Mouse (Mus musculus) liver, postnatal 0 days (tissue): ENCODE data around the gene Col25a1. TPM values are rescaled to one million over a fixed set of nuclear protein-coding genes. Genes with fewer than 3 reads are reported as not detected.

Experiments
- ATAC-seq: fragments of 200-750 bp; cut with Nextera tagmentation; 2 replicates; pipeline ENCODE4 v1.8.0; 2017; ENCODE audit warnings: mild to moderate bottlenecking, moderate library complexity
- DNase-seq: peaks from one replicate; pipeline ENCODE4 v3.0.0-alpha.2; 2016
- H3K27ac ChIP-seq: fragments of 300-500 bp; sonication (generic); 2 replicates; pipeline ENCODE4 v1.5.1; 2014; ENCODE audit warnings: antibody characterized with exemption, moderate library complexity, mild to moderate bottlenecking, low read depth
- H3K27me3 ChIP-seq: fragments of 300-500 bp; sonication (generic); 2 replicates; pipeline ENCODE4 v1.6.1; 2014; ENCODE audit warnings: low read length, control low read depth, mixed read lengths; ENCODE audit not compliant: insufficient read depth
- H3K36me3 ChIP-seq: fragments of 300-500 bp; sonication (generic); replicated peaks from 2 replicates; pipeline ENCODE4 v1.6.1; 2014; ENCODE audit warnings: mild to moderate bottlenecking, control low read depth, low read length, moderate library complexity, mixed read lengths; ENCODE audit not compliant: insufficient read depth
- H3K4me1 ChIP-seq: fragments of 300-500 bp; sonication (generic); 2 replicates; pipeline ENCODE4 v1.6.1; 2014; ENCODE audit warnings: antibody characterized with exemption, mild to moderate bottlenecking, control low read depth; ENCODE audit not compliant: insufficient read depth
- H3K4me2 ChIP-seq: fragments of 300-500 bp; sonication (generic); 2 replicates; pipeline ENCODE4 v1.6.1; 2014; ENCODE audit warnings: low read depth, mild to moderate bottlenecking, low read length, moderate library complexity, mixed read lengths
- H3K4me3 ChIP-seq: fragments of 300-500 bp; sonication (generic); 2 replicates; pipeline ENCODE4 v1.5.1; 2014; ENCODE audit warnings: low read depth, low read length
- H3K9ac ChIP-seq: fragments of 300-500 bp; sonication (generic); replicated peaks from 2 replicates; pipeline ENCODE4 v1.6.1; 2014; ENCODE audit warnings: mild to moderate bottlenecking, moderate library complexity
- H3K9me3 ChIP-seq: fragments of 300-500 bp; sonication (generic); 2 replicates; pipeline ENCODE4 v1.6.1; 2016; ENCODE audit warnings: mild to moderate bottlenecking, control low read depth, low read length, mixed read lengths
- CTCF ChIP-seq: sonication (generic); IDR thresholded peaks from 2 replicates; pipeline ENCODE4 v1.5.1; 2016; ENCODE audit warnings: antibody characterized with exemption, low read depth
- EP300 ChIP-seq: IDR thresholded peaks from 2 replicates; pipeline ENCODE4 v1.6.1; 2016; ENCODE audit warnings: antibody characterized with exemption, low read depth, mild to moderate bottlenecking
- WGBS: fragments of 180-500 bp; shearing (Covaris S2); extraction: QIAGEN DNeasy Blood & Tissue Kit; methylation state at CpG from one replicate; pipeline ENCODE4 v1.1.7; 2014; ENCODE audit not compliant: insufficient replicate concordance; 5-methylcytosine and 5-hydroxymethylcytosine counted together
- polyA plus RNA-seq: library from polyadenylated mRNA; unstranded; fragments of >200 nt; fragmentation: Nextera tagmentation; extraction: Ambion mirVana; gene quantifications from 2 replicates; pipeline ENCODE4 v1.2.1, GENCODE M21; 2015

The Col25a1 gene
- polyA plus RNA-seq, 1 experiment from 2014 or later = 0.68 TPM

GRCm38 (mm10) chr3:130576683-130577082 is 445.4 kb downstream of the Col25a1 start:
- DNase-seq (peak; percentile 44), ATAC-seq (no peak)
- H3K4me3 ChIP-seq = no peak overlapping the region
- WGBS = 62% methylated on average over 6 of the region's 6 CpGs
- H3K9ac ChIP-seq = no peak overlapping the region
- TF ChIP-seq EP300 (no peak), CTCF (peak; percentile 70)
- no peaks in the 10 kb centered on the region for H3K9me3 ChIP-seq
- H3K4me1 ChIP-seq = no peaks in the 10 kb centered on the region
- H3K36me3 ChIP-seq = no peaks in the 10 kb centered on the region
- H3K4me2 ChIP-seq = no peak overlapping the region
- H3K27me3 ChIP-seq = no peaks in the 10 kb centered on the region
- H3K27ac ChIP-seq = no peak overlapping the region

DNA sequence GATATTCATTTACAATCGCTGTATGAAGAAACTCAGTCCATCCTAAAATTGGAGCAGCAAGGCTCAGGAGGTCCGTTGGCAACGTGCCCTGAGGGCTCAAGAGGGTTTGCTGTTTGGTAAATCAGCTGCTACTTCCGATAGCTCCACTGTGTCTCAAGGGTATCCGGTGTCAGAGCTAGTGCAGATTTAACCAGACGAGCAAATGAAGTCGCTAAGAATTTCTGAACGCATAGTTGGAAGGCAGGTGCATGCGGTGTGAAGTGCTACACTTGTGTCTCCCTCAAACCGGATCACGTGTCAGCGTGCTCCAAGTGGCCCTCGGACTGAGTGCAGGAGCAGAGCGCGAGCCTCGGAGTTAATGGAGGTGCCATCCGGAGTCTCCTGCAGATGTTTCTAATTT is 448.2 kb downstream of the Col25a1 start:
- H3K4me3 ChIP-seq = no peak overlapping the region
- no peaks in the 10 kb centered on the region for H3K9me3 ChIP-seq
- no peak overlapping the region for H3K4me2 ChIP-seq
- WGBS = 74% methylated on average over 17 of the region's 17 CpGs
- TF ChIP-seq CTCF (no peak), EP300 (no peak)
- no peaks in the 10 kb centered on the region for H3K36me3 ChIP-seq
- no peak overlapping the region for H3K9ac ChIP-seq
- H3K4me1 ChIP-seq = no peaks in the 10 kb centered on the region
- DNase-seq = no peak
- no peaks in the 10 kb centered on the region for H3K27me3 ChIP-seq
- no peak for ATAC-seq
- H3K27ac ChIP-seq = no peak overlapping the region

DNA sequence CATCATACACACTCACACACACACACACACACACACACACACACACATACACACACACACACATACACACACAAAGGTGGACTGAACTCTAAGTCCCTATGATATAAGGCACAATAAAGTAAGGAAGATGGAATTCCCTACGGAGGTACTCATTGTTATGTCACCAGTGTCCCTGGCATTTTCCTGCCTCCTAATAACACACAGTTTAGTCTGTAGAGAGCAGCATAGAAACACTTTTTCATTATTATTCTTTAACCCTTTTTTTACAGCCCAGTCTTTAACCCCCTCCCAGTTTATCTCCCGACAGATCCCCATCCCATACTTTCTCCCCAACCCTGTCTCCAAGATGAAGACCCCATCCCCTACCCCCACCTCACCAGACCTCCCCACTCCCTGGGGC is 450.3 kb downstream of the Col25a1 start:
- ATAC-seq (no peak), DNase-seq (no peak)
- Histone ChIP-seq H3K9ac (no peak overlapping the region), H3K36me3 (no peaks in the 10 kb centered on the region), H3K4me2 (no peak overlapping the region), H3K27me3 (no peaks in the 10 kb centered on the region), H3K27ac (no peak overlapping the region), H3K9me3 (no peaks in the 10 kb centered on the region), H3K4me1 (no peaks in the 10 kb centered on the region), H3K4me3 (no peak overlapping the region)
- 78% methylated on average over 2 of the region's 2 CpGs for WGBS
- no peak for TF ChIP-seq EP300
- TF ChIP-seq CTCF = no peak

DNA sequence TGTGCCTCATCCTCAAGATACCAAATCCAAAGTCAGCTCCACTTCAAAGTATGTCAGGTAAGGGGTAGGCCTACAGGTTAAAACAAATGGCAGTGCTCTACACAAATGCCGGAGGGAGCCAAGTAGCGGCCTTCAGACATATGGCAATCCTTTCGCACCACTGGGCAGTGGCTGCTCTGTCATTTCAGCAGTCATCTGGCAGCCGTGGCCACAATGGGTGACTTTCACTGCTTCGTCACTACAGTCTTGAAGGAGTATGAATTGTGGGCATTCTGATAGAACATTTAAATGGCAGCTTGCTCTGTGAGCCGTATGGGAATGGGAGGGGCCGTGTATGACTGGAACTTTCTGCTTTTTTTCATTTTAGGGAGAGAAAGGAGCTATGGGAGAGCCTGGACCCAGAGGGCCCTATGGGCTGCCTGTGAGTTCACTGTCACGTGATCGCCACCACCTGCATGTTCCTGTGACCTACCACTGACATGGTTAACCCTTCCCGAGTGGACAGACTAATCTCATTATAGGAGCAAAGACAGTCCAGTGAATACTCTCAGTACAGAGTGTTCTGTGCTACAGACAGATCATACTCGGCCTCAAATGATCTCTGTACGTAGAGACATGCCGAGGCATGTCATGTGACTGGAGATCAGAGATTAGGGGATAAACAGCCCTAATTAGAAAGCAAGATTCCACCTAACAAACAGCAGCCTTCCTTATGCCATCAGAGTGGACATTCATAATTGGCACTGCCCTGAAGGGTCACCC is 451.8 kb downstream of the Col25a1 start:
- Histone ChIP-seq H3K9ac (no peak overlapping the region), H3K4me1 (no peaks in the 10 kb centered on the region), H3K9me3 (no peaks in the 10 kb centered on the region), H3K27ac (no peak overlapping the region), H3K36me3 (no peaks in the 10 kb centered on the region), H3K4me2 (no peak overlapping the region), H3K27me3 (no peaks in the 10 kb centered on the region), H3K4me3 (no peak overlapping the region)
- WGBS = 78% methylated on average over 13 of the region's 13 CpGs
- no peak for TF ChIP-seq EP300
- TF ChIP-seq CTCF = no peak
- DNase-seq (no peak), ATAC-seq (no peak)

GRCm38 (mm10) chr3:130584007-130584406 is 452.7 kb downstream of the Col25a1 start:
- WGBS = 72% methylated on average over 7 of the region's 7 CpGs
- TF ChIP-seq CTCF = no peak
- no peak for TF ChIP-seq EP300
- no peak overlapping the region for H3K9ac ChIP-seq

DNA sequence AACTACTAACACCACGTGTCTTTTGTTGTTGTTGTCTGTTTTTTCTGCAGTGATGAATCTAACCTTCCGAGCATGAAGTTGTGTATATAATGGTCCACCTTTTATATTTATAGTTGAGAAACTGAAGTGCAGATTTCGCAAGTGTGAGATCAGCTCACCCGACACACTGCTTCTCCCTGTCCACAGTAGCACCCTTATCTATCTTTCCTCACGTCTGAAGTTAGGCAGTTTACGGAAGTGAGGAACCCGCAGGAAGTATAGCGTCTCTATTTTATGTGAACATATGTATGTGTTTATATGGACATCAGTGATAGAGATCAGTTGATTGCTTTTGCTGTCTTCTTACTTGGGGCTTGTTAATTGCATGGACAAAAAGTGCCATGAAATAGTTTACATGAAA is 463.7 kb downstream of the Col25a1 start:
- Histone ChIP-seq H3K27ac (no peak overlapping the region), H3K9ac (no peak overlapping the region), H3K4me2 (no peak overlapping the region), H3K9me3 (no peaks in the 10 kb centered on the region), H3K4me3 (no peak overlapping the region), H3K36me3 (no peaks in the 10 kb centered on the region), H3K4me1 (no peaks in the 10 kb centered on the region), H3K27me3 (no peaks in the 10 kb centered on the region)
- no peak for TF ChIP-seq EP300
- 48% methylated on average over 8 of the region's 8 CpGs for WGBS
- no peak for DNase-seq
- ATAC-seq = no peak

More at GRCm38 (mm10) chr3:130584007-130584406, 452.7 kb downstream of the Col25a1 start:
- DNase-seq = no peak
- Histone ChIP-seq H3K4me3 (no peak overlapping the region), H3K9me3 (no peaks in the 10 kb centered on the region), H3K4me1 (no peaks in the 10 kb centered on the region), H3K36me3 (no peaks in the 10 kb centered on the region), H3K4me2 (no peak overlapping the region), H3K27ac (no peak overlapping the region), H3K27me3 (no peaks in the 10 kb centered on the region)
- ATAC-seq = no peak

DNA sequence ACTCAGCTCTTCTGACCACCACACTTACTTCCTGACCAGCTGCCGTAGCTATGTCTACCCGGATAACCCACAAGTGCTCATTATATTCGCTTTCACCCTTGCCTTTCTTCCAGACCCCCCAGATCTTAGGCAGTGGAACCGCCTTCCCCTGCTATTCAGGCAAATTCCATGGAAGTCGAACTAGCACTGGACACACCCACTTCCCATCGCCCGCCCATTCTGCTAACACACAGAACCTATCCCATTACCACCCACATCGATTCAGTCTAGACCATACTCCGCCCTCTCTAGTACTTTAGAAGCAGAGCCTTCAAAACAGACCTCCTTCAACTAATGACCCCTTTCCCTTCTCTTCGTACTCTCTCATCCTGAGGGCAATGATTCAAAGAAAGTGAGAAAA is 470.2 kb downstream of the Col25a1 start:
- Histone ChIP-seq H3K9me3 (no peaks in the 10 kb centered on the region), H3K9ac (no peak overlapping the region), H3K4me2 (no peak overlapping the region), H3K4me1 (no peaks in the 10 kb centered on the region), H3K4me3 (no peak overlapping the region), H3K27me3 (no peaks in the 10 kb centered on the region), H3K36me3 (no peaks in the 10 kb centered on the region), H3K27ac (no peak overlapping the region)
- TF ChIP-seq CTCF = no peak
- TF ChIP-seq EP300 = no peak
- ATAC-seq (no peak), DNase-seq (no peak)
- WGBS = 68% methylated on average over 10 of the region's 10 CpGs
